Mouse (Mus musculus) bone marrow macrophage, adult 2 months (primary cell): ENCODE data around the gene Slc18a2.

Experiments used
- CTCF ChIP-seq: IDR thresholded peaks from 2 replicates; pipeline ENCODE4 v1.5.1; 2012; ENCODE audit warnings: low read depth, mild to moderate bottlenecking, low read length, moderate library complexity
- POLR2A ChIP-seq: IDR thresholded peaks from 2 replicates; pipeline ENCODE4 v1.6.1; 2012; ENCODE audit warnings: mild to moderate bottlenecking, low read depth, low read length, borderline replicate concordance

DNA sequence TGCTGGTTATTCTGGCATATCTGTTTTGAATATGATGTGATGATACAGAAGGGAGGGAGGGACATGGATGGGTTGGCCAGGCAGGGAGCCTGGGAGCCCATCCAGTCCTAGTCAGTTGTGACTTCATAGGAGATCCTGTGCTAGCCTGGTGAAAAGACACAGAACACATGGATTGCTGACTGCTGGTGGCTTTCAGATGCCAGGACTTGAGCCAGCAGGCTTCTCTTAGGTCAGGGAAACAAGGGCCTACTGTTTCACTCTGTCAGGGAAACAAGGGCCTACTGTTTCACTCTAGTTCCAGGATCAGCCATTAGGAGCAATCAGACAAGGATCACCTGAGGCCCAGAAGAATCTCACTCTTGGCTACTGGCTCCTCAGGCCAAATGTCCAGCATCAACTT lies 20.1 kb downstream of the Slc18a2 start:
- no peak for TF ChIP-seq POLR2A
- TF ChIP-seq CTCF: no peak
